Mouse (Mus musculus) hindbrain, embryonic 14.5 days (tissue): Measurements from ENCODE around the gene Mylk. TPM values are rescaled to one million over a fixed set of nuclear protein-coding genes. Genes with fewer than 3 reads are reported as not detected.

ENCODE experiments used
- ATAC-seq: fragments of 200-750 bp; cut with Nextera tagmentation; 2 replicates; pipeline ENCODE4 v1.8.0; 2017; ENCODE audit warnings: moderate number of reproducible peaks, mild to moderate bottlenecking, moderate TSS enrichment, moderate library complexity; ENCODE audit not compliant: low FRiP score
- DNase-seq: peaks from one replicate; pipeline ENCODE4 v3.0.0-alpha.2; 2015; ENCODE audit warnings: low spot score
- H3K27ac ChIP-seq: fragments of 300-500 bp; sonication (generic); 2 replicates; pipeline ENCODE4 v1.5.1; 2014; ENCODE audit warnings: mild to moderate bottlenecking, moderate library complexity
- H3K27me3 ChIP-seq: fragments of 300-500 bp; sonication (generic); 2 replicates; pipeline ENCODE4 v1.6.1; 2014; ENCODE audit warnings: mild to moderate bottlenecking, low read length, mixed read lengths; ENCODE audit not compliant: control insufficient read depth, insufficient read depth
- H3K36me3 ChIP-seq: fragments of 300-500 bp; sonication (generic); replicated peaks from 2 replicates; pipeline ENCODE4 v1.6.1; 2014; ENCODE audit not compliant: control insufficient read depth, insufficient read depth
- H3K4me1 ChIP-seq: fragments of 300-500 bp; sonication (generic); replicated peaks from 2 replicates; pipeline ENCODE4 v1.6.1; 2014; ENCODE audit warnings: antibody characterized with exemption, low read length, mixed read lengths; ENCODE audit not compliant: control insufficient read depth, insufficient read depth
- H3K4me2 ChIP-seq: fragments of 300-500 bp; sonication (generic); replicated peaks from 2 replicates; pipeline ENCODE4 v1.6.1; 2014; ENCODE audit warnings: mild to moderate bottlenecking, moderate library complexity
- H3K4me3 ChIP-seq: fragments of 300-500 bp; sonication (generic); replicated peaks from 2 replicates; pipeline ENCODE4 v1.5.1; 2014; ENCODE audit warnings: mild to moderate bottlenecking, low read length
- H3K9ac ChIP-seq: fragments of 300-500 bp; sonication (generic); 2 replicates; pipeline ENCODE4 v1.6.1; 2014
- H3K9me3 ChIP-seq: fragments of 300-500 bp; sonication (generic); 2 replicates; pipeline ENCODE4 v1.6.1; 2016; ENCODE audit warnings: low read length; ENCODE audit not compliant: control insufficient read depth
- WGBS: fragments of 180-500 bp; shearing (Covaris S2); extraction: QIAGEN DNeasy Blood & Tissue Kit; methylation state at CpG from one replicate; pipeline ENCODE4 v1.1.7; 2014; 5-methylcytosine and 5-hydroxymethylcytosine counted together
- polyA plus RNA-seq: library from polyadenylated mRNA; unstranded; fragments of >200 nt; fragmentation: Nextera tagmentation; extraction: Ambion mirVana; gene quantifications from 2 replicates; pipeline ENCODE4 v1.2.1, GENCODE M21; 2014

The Mylk gene
- polyA plus RNA-seq, 1 experiment from 2014 or later, result 5.0 TPM

DNA sequence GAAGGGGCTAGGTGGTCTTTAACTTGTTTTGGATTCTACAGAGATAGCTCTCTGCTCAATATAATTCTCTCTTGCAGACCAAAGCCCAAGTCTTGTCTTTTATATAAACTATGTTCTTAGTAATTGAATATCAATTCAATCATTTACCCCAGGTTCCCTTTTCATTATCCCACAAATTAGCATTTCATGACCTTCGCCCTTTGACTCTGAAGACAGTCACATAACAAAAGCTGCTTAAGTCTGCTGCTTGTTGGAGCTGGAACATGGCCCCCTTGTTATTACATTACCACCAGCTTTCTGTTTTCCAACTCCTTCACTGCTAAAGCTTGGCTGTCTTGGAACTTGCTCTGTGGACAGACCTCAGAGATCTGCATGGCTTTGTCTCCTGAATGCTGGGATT is 15.6 kb upstream of the Mylk start:
- DNase-seq (no peak), ATAC-seq (no peak)
- Histone ChIP-seq H3K4me1 (no peaks in the 10 kb centered on the region), H3K27me3 (no peaks in the 10 kb centered on the region), H3K27ac (no peak overlapping the region), H3K4me2 (no peak overlapping the region), H3K36me3 (peaks cover 3% of the 10 kb centered on the region; the same call in 1 of the 2 replicates), H3K9me3 (no peaks in the 10 kb centered on the region; the same call in 1 of the 2 replicates), H3K4me3 (no peak overlapping the region), H3K9ac (no peak overlapping the region)
- 95% methylated on average over 1 of the region's 1 CpGs for WGBS

DNA sequence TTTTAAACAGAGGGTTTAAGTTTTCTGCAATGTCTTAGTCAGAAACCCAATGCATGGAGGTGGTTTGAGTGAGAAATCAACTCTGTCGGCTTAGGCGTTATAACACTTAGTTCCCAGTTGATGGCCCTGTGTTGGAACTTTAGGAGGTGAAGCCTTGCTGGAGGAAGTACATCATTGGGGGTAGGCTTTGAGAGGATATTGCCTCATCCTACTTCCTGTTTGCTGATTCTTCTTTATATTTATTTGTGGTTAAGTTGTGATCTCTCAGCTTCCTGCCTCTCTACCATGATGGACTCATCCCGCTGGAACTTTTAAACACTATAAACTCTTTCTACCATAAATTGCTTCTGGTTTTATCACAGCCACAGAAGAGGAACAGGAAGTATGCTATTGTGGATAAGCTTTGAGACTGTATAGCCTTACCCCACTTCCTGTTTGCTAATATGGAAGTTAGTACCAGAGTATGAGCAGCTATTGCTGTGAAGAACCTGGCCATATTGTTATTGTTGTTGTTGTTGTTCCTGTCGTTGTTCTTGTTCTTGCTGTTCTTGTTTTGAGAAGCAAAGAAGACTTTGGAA is 6.3 kb upstream of the Mylk start:
- H3K4me2 ChIP-seq, result no peak overlapping the region

DNA sequence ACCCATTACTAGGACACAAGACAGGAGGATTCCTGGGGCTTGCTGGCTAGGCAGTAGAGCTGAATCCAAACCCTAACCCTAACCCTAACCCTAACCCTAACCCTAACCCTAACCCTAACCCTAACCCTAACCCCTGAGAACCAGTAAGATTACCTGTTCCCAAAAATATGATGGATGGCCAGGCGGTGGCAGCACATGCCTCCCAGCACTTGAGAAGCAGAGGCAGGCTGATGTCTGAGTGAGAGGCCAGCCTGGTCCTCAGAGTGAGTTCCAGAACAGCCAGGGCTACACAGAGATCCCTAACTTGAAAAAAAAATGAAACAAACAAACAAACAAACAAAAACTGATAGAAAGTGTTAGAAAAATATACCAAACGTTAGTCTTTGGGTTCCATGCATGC is 2.1 kb upstream of the Mylk start:
- Histone ChIP-seq H3K4me1 (peaks cover 11% of the 10 kb centered on the region; the same call in 1 of the 2 replicates), H3K4me2 (no peak overlapping the region), H3K4me3 (no peak overlapping the region), H3K27me3 (peaks cover 23% of the 10 kb centered on the region), H3K36me3 (no peaks in the 10 kb centered on the region), H3K9me3 (no peaks in the 10 kb centered on the region), H3K27ac (no peak overlapping the region), H3K9ac (no peak overlapping the region)
- whole genome bisulfite sequencing, result 58% methylated on average over 2 of the region's 2 CpGs
- DNase-seq (no peak), ATAC-seq (no peak)

More for the DNA sequence above, 6.3 kb upstream of the Mylk start:
- no peak for ATAC-seq
- no peak overlapping the region for H3K27ac ChIP-seq
- no peak for DNase-seq
- no peak overlapping the region for H3K9ac ChIP-seq
- no peak overlapping the region for H3K4me3 ChIP-seq
- no peaks in the 10 kb centered on the region for H3K36me3 ChIP-seq
- no peaks in the 10 kb centered on the region for H3K4me1 ChIP-seq
- no peaks in the 10 kb centered on the region for H3K9me3 ChIP-seq
- WGBS, result 94% methylated on average over 4 of the region's 4 CpGs
- H3K27me3 ChIP-seq, result 0 out of 2 replicates have a peak, but pooled peaks cover 3% of the 10 kb centered on the region

DNA sequence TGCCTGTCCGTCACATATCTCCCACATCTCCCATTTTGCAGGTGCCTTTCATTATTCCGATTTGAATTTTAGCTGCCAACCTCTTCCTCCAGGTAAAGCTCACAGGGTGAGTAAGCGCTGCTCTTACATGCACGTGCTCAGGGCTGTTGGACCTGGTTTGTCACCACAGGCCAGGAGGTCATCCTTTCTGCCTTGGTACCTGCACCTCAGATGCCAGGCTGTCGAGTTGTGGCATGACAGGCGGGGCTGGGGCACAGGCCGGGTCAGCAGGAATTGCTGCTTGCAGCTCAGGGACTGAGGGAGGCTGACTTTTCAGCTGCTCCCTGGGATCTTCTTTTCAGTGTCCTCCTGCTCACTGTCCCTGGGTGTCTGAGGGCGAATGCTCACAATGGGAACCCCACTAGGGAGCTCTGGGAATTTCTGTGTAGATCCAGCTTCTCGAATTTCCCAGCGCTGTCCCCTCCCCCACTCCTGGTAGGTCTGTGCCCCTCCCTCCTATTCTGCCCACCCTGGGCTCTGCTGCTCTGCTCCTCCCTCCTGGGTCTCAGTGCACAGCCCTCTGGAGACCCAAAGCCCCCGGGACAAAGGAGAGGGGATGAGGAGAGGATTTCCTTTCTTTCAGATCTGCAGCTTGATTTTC is 3.2 kb downstream of the Mylk start:
- Histone ChIP-seq H3K27ac (no peak overlapping the region), H3K9ac (0 out of 2 replicates have a peak overlapping the region, but pooled peaks have one; percentile 6), H3K4me3 (no peak overlapping the region), H3K4me2 (no peak overlapping the region), H3K36me3 (no peaks in the 10 kb centered on the region), H3K27me3 (peaks cover 23% of the 10 kb centered on the region), H3K4me1 (peaks cover 11% of the 10 kb centered on the region; the same call in 1 of the 2 replicates), H3K9me3 (no peaks in the 10 kb centered on the region)
- ATAC-seq (no peak), DNase-seq (no peak)
- WGBS, result 18% methylated on average over 11 of the region's 11 CpGs

DNA sequence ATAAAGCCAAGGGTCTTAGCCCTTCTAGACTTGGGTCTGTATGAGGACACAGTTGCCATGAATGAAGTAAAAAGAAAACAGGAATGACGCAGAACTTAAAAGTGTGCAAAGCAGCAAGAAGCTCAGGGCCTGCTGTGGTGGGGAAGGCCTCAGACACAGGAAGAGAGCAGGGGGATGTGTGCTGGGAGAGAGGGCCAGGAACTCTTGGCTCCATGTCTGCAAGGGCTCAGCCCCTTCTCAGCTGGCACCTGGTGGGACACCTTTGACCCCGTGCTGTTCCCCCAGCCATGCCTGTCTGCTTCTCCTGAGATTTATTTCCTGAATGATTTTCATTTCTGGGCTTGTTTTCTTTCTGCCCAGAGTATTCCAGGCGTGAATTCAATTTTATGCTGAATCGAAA is 4.5 kb downstream of the Mylk start:
- H3K9me3 ChIP-seq, result no peaks in the 10 kb centered on the region
- no peak overlapping the region for H3K4me3 ChIP-seq
- no peak overlapping the region for H3K27ac ChIP-seq
- peaks cover 11% of the 10 kb centered on the region; the same call in 1 of the 2 replicates for H3K4me1 ChIP-seq
- WGBS, result 61% methylated on average over 4 of the region's 4 CpGs
- peaks cover 14% of the 10 kb centered on the region for H3K27me3 ChIP-seq
- H3K36me3 ChIP-seq, result no peaks in the 10 kb centered on the region
- DNase-seq (no peak), ATAC-seq (no peak)
- no peak overlapping the region for H3K9ac ChIP-seq
- H3K4me2 ChIP-seq, result no peak overlapping the region

DNA sequence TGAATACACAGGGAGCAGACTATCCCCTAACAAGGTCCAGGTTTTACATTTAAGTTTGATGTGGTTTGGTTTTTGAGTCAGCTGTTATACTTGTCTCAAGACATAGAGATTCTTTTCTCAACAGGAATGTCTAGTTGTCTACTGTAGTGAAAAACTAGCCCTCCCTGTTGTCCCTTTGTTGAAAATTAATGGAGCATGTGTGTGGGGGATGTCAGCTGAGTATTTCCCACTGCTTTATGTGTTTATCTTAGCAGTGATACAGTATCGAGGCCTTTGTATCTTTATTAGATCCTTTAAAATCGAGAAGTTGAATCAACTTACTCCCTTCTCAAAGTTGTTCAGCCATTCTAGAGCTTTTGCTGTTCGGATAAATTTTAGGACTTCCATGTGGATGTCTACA is 7.0 kb downstream of the Mylk start:
- ATAC-seq (no peak), DNase-seq (no peak)
- H3K4me1 ChIP-seq, result no peaks in the 10 kb centered on the region; the same call in 1 of the 2 replicates
- H3K27me3 ChIP-seq, result no peaks in the 10 kb centered on the region
- no peak overlapping the region for H3K4me2 ChIP-seq
- H3K27ac ChIP-seq, result no peak overlapping the region
- 57% methylated on average over 3 of the region's 3 CpGs for WGBS
- H3K9me3 ChIP-seq, result no peaks in the 10 kb centered on the region
- no peak overlapping the region for H3K4me3 ChIP-seq
- H3K36me3 ChIP-seq, result no peaks in the 10 kb centered on the region
- no peak overlapping the region for H3K9ac ChIP-seq

DNA sequence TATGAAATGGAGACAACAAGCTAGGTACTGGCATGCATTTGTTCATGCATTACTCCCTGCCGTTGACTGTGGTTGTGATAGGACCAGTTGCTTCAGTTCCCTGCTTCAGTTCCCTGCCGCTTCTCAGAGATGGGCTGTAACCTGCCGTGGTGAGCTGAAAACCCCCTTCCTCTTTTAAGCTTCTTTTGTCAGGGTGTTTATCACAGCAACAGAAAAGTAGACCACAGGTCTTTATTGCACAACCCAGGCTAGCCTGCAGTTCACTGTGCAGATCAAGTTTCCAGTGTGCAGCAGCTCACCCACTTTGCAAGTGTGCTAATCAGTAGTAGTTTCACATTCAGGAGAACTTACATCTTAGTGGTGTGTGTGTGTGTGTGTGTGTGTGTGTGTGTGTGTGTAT is 8.0 kb downstream of the Mylk start:
- Histone ChIP-seq H3K4me1 (no peaks in the 10 kb centered on the region; the same call in 1 of the 2 replicates), H3K4me2 (no peak overlapping the region), H3K27me3 (no peaks in the 10 kb centered on the region), H3K9ac (no peak overlapping the region), H3K9me3 (no peaks in the 10 kb centered on the region), H3K36me3 (no peaks in the 10 kb centered on the region), H3K4me3 (no peak overlapping the region), H3K27ac (no peak overlapping the region)
- ATAC-seq (no peak), DNase-seq (no peak)
- 88% methylated on average over 3 of the region's 3 CpGs for WGBS

DNA sequence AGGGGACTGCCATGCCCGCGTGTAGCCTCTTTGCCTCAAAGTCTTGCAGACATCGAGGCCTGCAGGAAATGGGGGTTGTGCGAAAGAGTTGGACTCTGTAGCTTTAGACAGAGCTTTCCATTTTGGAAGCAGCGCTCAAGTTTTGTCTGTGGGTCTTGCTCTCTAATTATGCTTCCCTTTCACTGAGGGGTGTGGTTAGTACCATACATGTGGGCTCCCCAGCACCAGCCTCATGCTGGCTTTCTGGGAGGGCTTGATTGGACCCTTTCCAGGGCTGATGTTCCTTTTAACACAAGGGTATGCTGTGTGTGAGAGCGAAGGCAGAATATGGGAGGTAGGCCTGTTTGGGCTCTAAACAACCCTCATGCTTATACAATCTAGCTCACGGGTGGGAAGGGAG is 12.0 kb downstream of the Mylk start:
- no peaks in the 10 kb centered on the region for H3K4me1 ChIP-seq
- H3K36me3 ChIP-seq, result no peaks in the 10 kb centered on the region
- no peaks in the 10 kb centered on the region for H3K9me3 ChIP-seq
- DNase-seq (no peak), ATAC-seq (no peak)
- 79% methylated on average over 7 of the region's 7 CpGs for WGBS
- H3K4me2 ChIP-seq, result no peak overlapping the region
- no peak overlapping the region for H3K4me3 ChIP-seq
- H3K9ac ChIP-seq, result no peak overlapping the region
- no peak overlapping the region for H3K27ac ChIP-seq
- no peaks in the 10 kb centered on the region for H3K27me3 ChIP-seq

DNA sequence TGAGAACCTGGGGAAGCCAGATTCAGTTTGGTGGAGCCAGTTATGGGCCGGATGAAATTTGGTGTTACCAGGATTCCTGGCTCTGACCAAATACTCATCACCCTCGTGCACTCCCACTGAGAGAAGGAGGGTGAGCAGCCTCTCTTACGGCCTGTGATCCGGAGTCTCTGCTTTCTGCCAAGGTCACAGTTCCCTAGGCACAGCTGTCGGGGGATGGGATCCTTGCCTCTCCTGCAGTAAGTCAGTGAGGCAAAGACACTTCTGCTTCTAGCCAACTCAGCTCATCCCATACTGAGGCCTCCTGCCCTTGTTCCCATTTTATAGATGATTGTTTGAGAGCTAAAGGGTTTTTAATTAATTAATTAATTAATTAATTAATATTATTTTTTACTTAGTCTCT is 13.2 kb downstream of the Mylk start:
- Histone ChIP-seq H3K27me3 (no peaks in the 10 kb centered on the region), H3K27ac (no peak overlapping the region), H3K4me3 (no peak overlapping the region), H3K4me2 (no peak overlapping the region), H3K4me1 (no peaks in the 10 kb centered on the region), H3K36me3 (no peaks in the 10 kb centered on the region), H3K9me3 (no peaks in the 10 kb centered on the region), H3K9ac (no peak overlapping the region)
- 58% methylated on average over 5 of the region's 5 CpGs for WGBS
- no peak for DNase-seq
- no peak for ATAC-seq
